Mouse (Mus musculus): ENCODE measurements around the gene AC140267.1. TPM values are rescaled to one million over a fixed set of nuclear protein-coding genes. Genes with fewer than 3 reads are reported as not detected.

AC140267.1 gene
- polyA plus RNA-seq, 1 experiment from 2014 or later = not detected

- WGBS (ENCODE audit: insufficient replicate concordance) = under 1% methylated on average over 66 of the region's 66 CpGs
- Histone ChIP-seq H3K36me3 (replicated peaks) (peaks cover 28% of the 10 kb centered on the region), H3K4me1 (replicated peaks) (peaks cover 45% of the 10 kb centered on the region), H3K4me2 (peak within 1 kb of the TSS; percentile 86), H3K27me3 (no peaks in the 10 kb centered on the region), H3K9me3 (replicated peaks) (no peaks in the 10 kb centered on the region), H3K27ac (replicated peaks) (peak within 1 kb of the TSS; percentile 79), H3K9ac (peak within 1 kb of the TSS; percentile 84), H3K4me3 (replicated peaks) (peak within 1 kb of the TSS; percentile 87)
- ATAC-seq (ENCODE audit: insufficient read depth) = peak; percentile 88
These were observed 28.3 kb downstream of the AC140267.1 start, which contains the start of gene Rps19bp1 for GRCm38 (mm10) chr15:80263610-80264575. TSS of gene Rps19bp1 (minus strand) at chr15:80264315.

- Histone ChIP-seq H3K27ac (replicated peaks) (no peak overlapping the region), H3K4me3 (replicated peaks) (no peak overlapping the region), H3K27me3 (no peaks in the 10 kb centered on the region), H3K9ac (no peak overlapping the region), H3K4me2 (no peak overlapping the region), H3K9me3 (replicated peaks) (no peaks in the 10 kb centered on the region), H3K4me1 (replicated peaks) (peaks cover 27% of the 10 kb centered on the region), H3K36me3 (replicated peaks) (peaks cover 5% of the 10 kb centered on the region; the same call in 1 of the 2 replicates)
- ATAC-seq (ENCODE audit: insufficient read depth) = no peak
- WGBS (ENCODE audit: insufficient replicate concordance) = 1% methylated on average over 2 of the region's 2 CpGs
These were observed 30.6 kb downstream of the AC140267.1 start for GRCm38 (mm10) chr15:80266281-80266680.

- 47% methylated on average over 3 of the region's 3 CpGs for WGBS (ENCODE audit: insufficient replicate concordance)
- Histone ChIP-seq H3K4me1 (replicated peaks) (no peaks in the 10 kb centered on the region), H3K9me3 (replicated peaks) (no peaks in the 10 kb centered on the region), H3K27ac (replicated peaks) (no peak overlapping the region), H3K9ac (no peak overlapping the region), H3K4me3 (replicated peaks) (no peak overlapping the region), H3K36me3 (replicated peaks) (no peaks in the 10 kb centered on the region), H3K4me2 (no peak overlapping the region), H3K27me3 (peaks cover 17% of the 10 kb centered on the region; the same call in 1 of the 2 replicates)
- no peak for ATAC-seq (ENCODE audit: insufficient read depth)
These were observed 36.3 kb downstream of the AC140267.1 start for GRCm38 (mm10) chr15:80271858-80272396.

- Histone ChIP-seq H3K27ac (replicated peaks) (no peak overlapping the region), H3K9me3 (replicated peaks) (no peaks in the 10 kb centered on the region), H3K4me1 (replicated peaks) (no peaks in the 10 kb centered on the region), H3K4me3 (replicated peaks) (no peak overlapping the region), H3K4me2 (no peak overlapping the region), H3K9ac (no peak overlapping the region), H3K27me3 (peaks cover 26% of the 10 kb centered on the region), H3K36me3 (replicated peaks) (no peaks in the 10 kb centered on the region)
- 30% methylated on average over 9 of the region's 9 CpGs for WGBS (ENCODE audit: insufficient replicate concordance)
- no peak for ATAC-seq (ENCODE audit: insufficient read depth)
These were observed 41.5 kb downstream of the AC140267.1 start for GRCm38 (mm10) chr15:80277107-80277506.

GRCm38 (mm10) chr15:80277625-80278024 is 42.0 kb downstream of the AC140267.1 start:
- H3K4me3 ChIP-seq (replicated peaks) = no peak overlapping the region
- H3K9me3 ChIP-seq (replicated peaks) = no peaks in the 10 kb centered on the region

GRCm38 (mm10) chr15:80278121-80278759 is 42.6 kb downstream of the AC140267.1 start:
- H3K4me2 ChIP-seq = no peak overlapping the region
- 39% methylated on average over 5 of the region's 5 CpGs for WGBS (ENCODE audit: insufficient replicate concordance)

More at GRCm38 (mm10) chr15:80277625-80278024, 42.0 kb downstream of the AC140267.1 start:
- no peak overlapping the region for H3K9ac ChIP-seq
- no peaks in the 10 kb centered on the region for H3K4me1 ChIP-seq (replicated peaks)
- no peak for ATAC-seq (ENCODE audit: insufficient read depth)
- WGBS (ENCODE audit: insufficient replicate concordance) = 0% methylated on average over 6 of the region's 6 CpGs
- H3K27me3 ChIP-seq = peaks cover 30% of the 10 kb centered on the region
- no peak overlapping the region for H3K4me2 ChIP-seq
- no peaks in the 10 kb centered on the region for H3K36me3 ChIP-seq (replicated peaks)
- H3K27ac ChIP-seq (replicated peaks) = no peak overlapping the region

GRCm38 (mm10) chr15:80279053-80279452 is 43.4 kb downstream of the AC140267.1 start:
- H3K27ac ChIP-seq (replicated peaks) = no peak overlapping the region
- no peak for ATAC-seq (ENCODE audit: insufficient read depth)
- H3K27me3 ChIP-seq = peaks cover 33% of the 10 kb centered on the region
- H3K4me3 ChIP-seq (replicated peaks) = no peak overlapping the region
- no peaks in the 10 kb centered on the region for H3K4me1 ChIP-seq (replicated peaks)
- H3K9me3 ChIP-seq (replicated peaks) = no peaks in the 10 kb centered on the region
- H3K4me2 ChIP-seq = no peak overlapping the region
- H3K9ac ChIP-seq = no peak overlapping the region
- H3K36me3 ChIP-seq (replicated peaks) = no peaks in the 10 kb centered on the region
- WGBS (ENCODE audit: insufficient replicate concordance) = 40% methylated on average over 2 of the region's 2 CpGs

More at GRCm38 (mm10) chr15:80278121-80278759, 42.6 kb downstream of the AC140267.1 start:
- H3K9me3 ChIP-seq (replicated peaks) = no peaks in the 10 kb centered on the region
- no peak for ATAC-seq (ENCODE audit: insufficient read depth)
- H3K4me3 ChIP-seq (replicated peaks) = no peak overlapping the region
- H3K27ac ChIP-seq (replicated peaks) = no peak overlapping the region
- H3K27me3 ChIP-seq = peaks cover 32% of the 10 kb centered on the region
- no peak overlapping the region for H3K9ac ChIP-seq
- H3K36me3 ChIP-seq (replicated peaks) = no peaks in the 10 kb centered on the region
- H3K4me1 ChIP-seq (replicated peaks) = no peaks in the 10 kb centered on the region

GRCm38 (mm10) chr15:80280646-80281045 is 45.0 kb downstream of the AC140267.1 start:
- ATAC-seq (ENCODE audit: insufficient read depth) = no peak
- no peaks in the 10 kb centered on the region for H3K4me1 ChIP-seq (replicated peaks)
- H3K36me3 ChIP-seq (replicated peaks) = no peaks in the 10 kb centered on the region
- no peaks in the 10 kb centered on the region for H3K9me3 ChIP-seq (replicated peaks)
- H3K27ac ChIP-seq (replicated peaks) = no peak overlapping the region
- H3K4me2 ChIP-seq = no peak overlapping the region
- peaks cover 43% of the 10 kb centered on the region for H3K27me3 ChIP-seq
- no peak overlapping the region for H3K4me3 ChIP-seq (replicated peaks)
- 16% methylated on average over 6 of the region's 6 CpGs for WGBS (ENCODE audit: insufficient replicate concordance)
- H3K9ac ChIP-seq = no peak overlapping the region

Other genes starting within 250 kb of the AC140267.1 start
- gene Pdgfb, start 220.9 kb upstream of the AC140267.1 start, polyA plus RNA-seq (2015; fragmentation: Nextera tagmentation; extraction: Ambion mirVana) = 0.51 and 0.67 TPM in 2 replicates
- gene Syngr1, start 144.5 kb upstream of the AC140267.1 start, polyA plus RNA-seq (2015; fragmentation: Nextera tagmentation; extraction: Ambion mirVana) = 12.7 and 13.0 TPM in 2 replicates
- 539 and 552 TPM in 2 replicates for gene Rpl3, start 144.0 kb upstream of the AC140267.1 start, polyA plus RNA-seq (2015; fragmentation: Nextera tagmentation; extraction: Ambion mirVana)
- gene Tab1, start 102.7 kb upstream of the AC140267.1 start, polyA plus RNA-seq (2015; fragmentation: Nextera tagmentation; extraction: Ambion mirVana) = 11.0 and 12.7 TPM in 2 replicates
- gene Mgat3, start 62.1 kb upstream of the AC140267.1 start, polyA plus RNA-seq (2015; fragmentation: Nextera tagmentation; extraction: Ambion mirVana) = 0.54 and 0.55 TPM in 2 replicates
- 16.2 and 17.0 TPM in 2 replicates for gene Mief1, start 1.8 kb upstream of the AC140267.1 start, polyA plus RNA-seq (2015; fragmentation: Nextera tagmentation; extraction: Ambion mirVana)
- 130 and 134 TPM in 2 replicates for gene Atf4, start 19.3 kb downstream of the AC140267.1 start, polyA plus RNA-seq (2015; fragmentation: Nextera tagmentation; extraction: Ambion mirVana)
- gene Rps19bp1, start 28.5 kb downstream of the AC140267.1 start, polyA plus RNA-seq (2015; fragmentation: Nextera tagmentation; extraction: Ambion mirVana) = 24.4 and 26.2 TPM in 2 replicates
- gene Cacna1i, start 51.4 kb downstream of the AC140267.1 start, polyA plus RNA-seq (2015; fragmentation: Nextera tagmentation; extraction: Ambion mirVana) = 0.01 TPM in 1 of 2 replicates, not detected in the other